In genomic region chr10:30749807-30750206, GRCm38 (mm10) we compare ENCODE assay signal across 13 mouse cellular contexts. TPM values are rescaled to one million over a fixed set of nuclear protein-coding genes. Genes with fewer than 3 reads are reported as not detected.
DNase-seq lines count a peak whose midpoint lies in the region; ATAC-seq and TF ChIP-seq lines count a peak whose summit lies in the region.
"Had no signal": no experiment of that assay in that cellular context is flagged by ENCODE, and none has a peak within 500 bp of the region (broad histone marks: within the 10 kb centered on the region; RNA-seq: fewer than 3 reads in every experiment).

No protein-coding gene starts in this region.

- TF ChIP-seq POLR2A in MEL (IDR thresholded peaks at IDR 0.05; ENCODE audit: control insufficient read depth in 1 of 2, insufficient read depth in 1 of 2, low read depth in 1 of 2, low read length in 2 of 2, poor library complexity in 1 of 2) = no peak

- peaks cover 13 to 24% of the 10 kb centered on the region in 2 experiments for H3K4me1 ChIP-seq in MEL (ENCODE audit: control insufficient read depth in 1 of 2, insufficient read depth in 2 of 2, low read length in 2 of 2)
- no peaks in the 10 kb centered on the region for H3K4me1 ChIP-seq in intestine, embryonic 16.5 days (ENCODE audit: control insufficient read depth, insufficient read depth, low read length)
- H3K4me1 ChIP-seq: midbrain, embryonic 15.5 days had no signal

- no peak for TF ChIP-seq RAD21 in MEL (IDR thresholded peaks at IDR 0.05; ENCODE audit: low read depth, low read length)

- no peaks in the 10 kb centered on the region for H3K9me3 ChIP-seq in MEL (replicated peaks; ENCODE audit: insufficient read depth, low read length)
- H3K9me3 ChIP-seq in intestine, embryonic 16.5 days (ENCODE audit: control insufficient read depth, low read length) = no peaks in the 10 kb centered on the region
- H3K9me3 ChIP-seq: heart, embryonic 15.5 days; midbrain, embryonic 15.5 days had no signal

- DNase-seq in heart, adult 11 months = peak; percentile 61
- DNase-seq in heart, adult 9 months (ENCODE audit: low spot score in 2 of 2) = no peak
- DNase-seq in MEL (ENCODE audit: low read depth, low spot score) = peak; percentile 85
- peak; percentile 12 for DNase-seq in lung, postnatal 14 days
- DNase-seq in urinary bladder, adult 2 months (ENCODE audit: low spot score) = no peak
- DNase-seq in cerebellum, adult 9-11 months = no peak
- no peak for DNase-seq in layer of hippocampus, postnatal 14 days (ENCODE audit: low spot score in 2 of 2)
- DNase-seq: cerebellum, postnatal 36 days; kidney, postnatal 10 days; right cerebral cortex, adult 18-20 months had no signal

- no peak overlapping the region for H3K9ac ChIP-seq in MEL (ENCODE audit: control insufficient read depth, low read depth, low read length, poor library complexity, severe bottlenecking)
- no peak overlapping the region for H3K9ac ChIP-seq in intestine, embryonic 16.5 days (ENCODE audit: low read depth, low read length)
- H3K9ac ChIP-seq: heart, embryonic 15.5 days; midbrain, embryonic 15.5 days had no signal

- peak; percentile 84 for ATAC-seq in intestine, embryonic 16.5 days
- ATAC-seq: midbrain, embryonic 15.5 days had no signal

- H3K27me3 ChIP-seq in MEL (ENCODE audit: control insufficient read depth in 1 of 2, insufficient read depth in 2 of 2, low read length in 2 of 2) = no peaks in the 10 kb centered on the region
- no peaks in the 10 kb centered on the region for H3K27me3 ChIP-seq in intestine, embryonic 16.5 days (replicated peaks; ENCODE audit: control insufficient read depth, insufficient read depth, low read length)
- H3K27me3 ChIP-seq: heart, embryonic 15.5 days; midbrain, embryonic 15.5 days had no signal

- 90% methylated on average over 4 of the region's 4 CpGs for WGBS in intestine, embryonic 16.5 days

- H3K4me3 ChIP-seq in MEL (ENCODE audit: control insufficient read depth in 1 of 2, insufficient read depth in 1 of 2, low read depth in 2 of 2, low read length in 2 of 2) = peak overlapping the region in 1 of 2 experiments; percentile 20; a peak in 2 of 4 replicates
- no peak overlapping the region for H3K4me3 ChIP-seq in intestine, embryonic 16.5 days (ENCODE audit: low read length)
- H3K4me3 ChIP-seq: heart, embryonic 15.5 days; midbrain, embryonic 15.5 days had no signal

- no peaks in the 10 kb centered on the region for H3K79me2 ChIP-seq in MEL (ENCODE audit: control insufficient read depth, insufficient read depth, low read length, poor library complexity)

- TF ChIP-seq EP300 in MEL (IDR thresholded peaks at IDR 0.05; ENCODE audit: low read depth in 1 of 2, low read length in 2 of 2) = peak; percentile 76 to 88

- no peak for TF ChIP-seq CTCF in MEL (IDR thresholded peaks at IDR 0.05 in 2 of 3, conservative IDR thresholded peaks at IDR 0.05 in 1 of 3; ENCODE audit: control insufficient read depth in 1 of 3, insufficient read depth in 1 of 3, low read depth in 2 of 3, low read length in 3 of 3, poor library complexity in 1 of 3, severe bottlenecking in 1 of 3)

- H3K4me2 ChIP-seq in intestine, embryonic 16.5 days (ENCODE audit: low read depth, low read length) = no peak overlapping the region
- H3K4me2 ChIP-seq: heart, embryonic 15.5 days; midbrain, embryonic 15.5 days had no signal

- peak overlapping the region; percentile 76 for H3K27ac ChIP-seq in MEL (ENCODE audit: control insufficient read depth, low read depth, low read length)
- no peak overlapping the region for H3K27ac ChIP-seq in intestine, embryonic 16.5 days (ENCODE audit: low read length)
- H3K27ac ChIP-seq: heart, embryonic 15.5 days; midbrain, embryonic 15.5 days had no signal

- H3K36me3 ChIP-seq in MEL (ENCODE audit: control insufficient read depth in 1 of 2, insufficient read depth in 2 of 2, low read length in 2 of 2) = peaks cover 0 to 31% of the 10 kb centered on the region in 2 experiments; a peak in 2 of 4 replicates
- H3K36me3 ChIP-seq in intestine, embryonic 16.5 days (ENCODE audit: control insufficient read depth, insufficient read depth, low read length) = no peaks in the 10 kb centered on the region
- H3K36me3 ChIP-seq: heart, embryonic 15.5 days; midbrain, embryonic 15.5 days had no signal

TF ChIP-seq in MEL, 35 proteins besides CTCF, POLR2A, EP300 and RAD21:
- no peak for TF ChIP-seq KAT2A (conservative IDR thresholded peaks at IDR 0.05; ENCODE audit: low read depth, low read length)
- TF ChIP-seq TBP (IDR thresholded peaks at IDR 0.05; ENCODE audit: low read depth, low read length) = 0 out of 2 replicates have a peak, but pooled peaks have one; percentile 18
- 0 out of 2 replicates have a peak, but pooled peaks have one; percentile 2 for TF ChIP-seq HCFC1 (IDR thresholded peaks at IDR 0.05; ENCODE audit: low read depth, low read length)
- no peak for TF ChIP-seq MAFK (IDR thresholded peaks at IDR 0.05; ENCODE audit: borderline replicate concordance, low read depth, low read length)
- TF ChIP-seq E2F4 (IDR thresholded peaks at IDR 0.05; ENCODE audit: borderline replicate concordance, low read depth, low read length) = no peak
- no peak for TF ChIP-seq JUND (IDR thresholded peaks at IDR 0.05; ENCODE audit: low read depth, low read length)
- no peak for TF ChIP-seq CHD1 (IDR thresholded peaks at IDR 0.05; ENCODE audit: low read depth, low read length)
- TF ChIP-seq USF2 (IDR thresholded peaks at IDR 0.05; ENCODE audit: borderline replicate concordance in 1 of 2, insufficient read depth in 1 of 2, low read depth in 1 of 2, low read length in 2 of 2) = no peak
- TF ChIP-seq MAZ (IDR thresholded peaks at IDR 0.05; ENCODE audit: low read depth, low read length) = no peak
- no peak for TF ChIP-seq ZC3H11A (IDR thresholded peaks at IDR 0.05; ENCODE audit: low read depth, low read length)
- TF ChIP-seq MXI1 (IDR thresholded peaks at IDR 0.05; ENCODE audit: low read depth, low read length) = no peak
- TF ChIP-seq SIN3A (IDR thresholded peaks at IDR 0.05; ENCODE audit: low read length) = peak; percentile 19
- TF ChIP-seq ZKSCAN1 (IDR thresholded peaks at IDR 0.05; ENCODE audit: low read depth, low read length) = no peak
- peak; percentile 87 for TF ChIP-seq TCF12 (IDR thresholded peaks at IDR 0.05; ENCODE audit: low read depth, low read length)
- no peak for TF ChIP-seq POLR2AphosphoS5 (IDR thresholded peaks at IDR 0.05; ENCODE audit: borderline replicate concordance, low read depth, low read length)
- peak; percentile 74 for TF ChIP-seq ETS1 (IDR thresholded peaks at IDR 0.05; ENCODE audit: low read depth, low read length)
- TF ChIP-seq RCOR1 (IDR thresholded peaks at IDR 0.05; ENCODE audit: low read depth, low read length) = peak; percentile 68
- no peak for TF ChIP-seq UBTF (IDR thresholded peaks at IDR 0.05; ENCODE audit: borderline replicate concordance, insufficient read depth, low read depth, low read length)
- no peak for TF ChIP-seq MYB (IDR thresholded peaks at IDR 0.05; ENCODE audit: low read depth, low read length)
- TF ChIP-seq ELF1 (IDR thresholded peaks at IDR 0.05; ENCODE audit: low read depth, low read length) = no peak
- TF ChIP-seq GATA1 (IDR thresholded peaks at IDR 0.05; ENCODE audit: low read depth, low read length) = peak; percentile 93
- TF ChIP-seq NELFE (IDR thresholded peaks at IDR 0.05; ENCODE audit: low read depth, low read length) = no peak
- no peak for TF ChIP-seq POLR2AphosphoS2 (IDR thresholded peaks at IDR 0.05; ENCODE audit: low read length)
- no peak for TF ChIP-seq SMC3 (IDR thresholded peaks at IDR 0.05; ENCODE audit: low read depth, low read length)
- no peak for TF ChIP-seq CHD2 (IDR thresholded peaks at IDR 0.05; ENCODE audit: low read length)
- no peak for TF ChIP-seq NRF1 (IDR thresholded peaks at IDR 0.05; ENCODE audit: insufficient read depth, low read depth, low read length, poor library complexity, severe bottlenecking)
- no peak for TF ChIP-seq GABPA (IDR thresholded peaks at IDR 0.05; ENCODE audit: low read depth, low read length)
- no peak for TF ChIP-seq BHLHE40 (IDR thresholded peaks at IDR 0.05; ENCODE audit: borderline replicate concordance, low read depth, low read length)
- TF ChIP-seq ZMIZ1 (IDR thresholded peaks at IDR 0.05; ENCODE audit: low read depth, low read length) = no peak
- TF ChIP-seq MEF2A (IDR thresholded peaks at IDR 0.05; ENCODE audit: extremely low read depth, insufficient replicate concordance, low read depth, low read length, poor library complexity, severe bottlenecking) = no peak
- TF ChIP-seq ZNF384 (IDR thresholded peaks at IDR 0.05; ENCODE audit: low read depth, low read length) = no peak
- 0 out of 2 replicates have a peak, but pooled peaks have one; percentile 44 for TF ChIP-seq MAX (IDR thresholded peaks at IDR 0.05; ENCODE audit: low read length)
- 0 out of 2 replicates have a peak, but pooled peaks have one; percentile 22 for TF ChIP-seq MYC (IDR thresholded peaks at IDR 0.05; ENCODE audit: low read depth, low read length)
- peak; percentile 88 for TF ChIP-seq TAL1 (IDR thresholded peaks at IDR 0.05; ENCODE audit: low read length)
- no peak for TF ChIP-seq USF1 (IDR thresholded peaks at IDR 0.05; ENCODE audit: low read depth, low read length)

RNA-seq across cellular contexts. Expression of gene Ncoa7, which starts 53.3 kb away (rescaled TPM):
- total RNA-seq in MEL (2012; rRNA removed) = 1.7 and 1.8 TPM in 2 replicates
- 10 to 100 TPM in 1 of 2 experiments, 1 to 10 TPM in 1; 4.2 to 64.9 TPM for polyA plus RNA-seq in MEL (2012; ENCODE audit: insufficient read depth in 1 of 2, insufficient read length in 2 of 2, low read depth in 1 of 2, low replicate concordance in 2 of 2, missing spikeins in 1 of 2)
- 8.1 and 9.4 TPM in 2 replicates for polyA plus RNA-seq in intestine, embryonic 16.5 days (2015; fragmentation: Nextera tagmentation; extraction: Ambion mirVana)
- 17.8 and 19.1 TPM in 2 replicates for polyA plus RNA-seq in urinary bladder, adult 2 months (2012; rRNA removed)
- total RNA-seq in layer of hippocampus, postnatal 14 days (2021) = 100 to 1,000 TPM in 1 of 2 experiments, 10 to 100 TPM in 1; 92.7 to 102 TPM

Comparison
In these comparisons a context has a peak if more than half of its experiments do, and no peak if none do; other contexts are left out.
1. DNase-seq: peak in heart, adult 11 months (single experiment), MEL (single experiment) and lung, postnatal 14 days (single experiment); none in heart, adult 9 months (0 of 2), urinary bladder, adult 2 months (single experiment), cerebellum, adult 9-11 months (single experiment) and layer of hippocampus, postnatal 14 days (0 of 2).